Mouse (Mus musculus): ENCODE results near the gene Sertad2.

DNA sequence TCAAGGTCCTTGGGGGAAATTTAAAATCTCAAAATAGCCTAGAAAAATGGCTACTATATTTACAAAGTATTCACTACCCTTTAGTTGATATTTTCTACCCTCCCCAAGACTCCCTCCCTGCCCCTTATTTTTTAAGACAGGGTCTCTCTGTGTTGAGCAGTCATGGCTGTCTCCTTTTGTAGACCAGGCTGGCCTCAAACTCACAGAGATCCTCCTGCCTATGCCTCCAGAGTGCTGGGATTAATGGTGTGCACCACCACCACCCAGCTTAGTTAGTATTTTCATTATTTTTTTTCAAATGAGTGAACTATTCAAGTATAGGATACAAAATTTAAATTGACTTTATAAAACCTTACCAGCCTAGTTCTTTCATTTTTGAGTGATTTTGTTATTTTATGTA, 94.0 kb downstream of the Sertad2 start:
- no peak for TF ChIP-seq CTCF (IDR thresholded peaks at IDR 0.05; ENCODE audit: insufficient read depth, low read length)
- TF ChIP-seq POLR2A (IDR thresholded peaks at IDR 0.05; ENCODE audit: borderline replicate concordance, extremely low read depth, low read depth, low read length) = no peak

All from lung, adult 2 months (tissue).